Mouse (Mus musculus): ENCODE measurements around the gene Gys2. TPM values are rescaled to one million over a fixed set of nuclear protein-coding genes. Genes with fewer than 3 reads are reported as not detected.
"Not testable (repeated sequence)": the region's sequence is repeated elsewhere in the genome, so short reads cannot be mapped to it uniquely, and the experiment has no call there.

The Gys2 gene
- 0.11 TPM in 1 of 2 replicates, not detected in the other for polyA plus RNA-seq (2015; fragmentation: Nextera tagmentation; extraction: Ambion mirVana)

DNA sequence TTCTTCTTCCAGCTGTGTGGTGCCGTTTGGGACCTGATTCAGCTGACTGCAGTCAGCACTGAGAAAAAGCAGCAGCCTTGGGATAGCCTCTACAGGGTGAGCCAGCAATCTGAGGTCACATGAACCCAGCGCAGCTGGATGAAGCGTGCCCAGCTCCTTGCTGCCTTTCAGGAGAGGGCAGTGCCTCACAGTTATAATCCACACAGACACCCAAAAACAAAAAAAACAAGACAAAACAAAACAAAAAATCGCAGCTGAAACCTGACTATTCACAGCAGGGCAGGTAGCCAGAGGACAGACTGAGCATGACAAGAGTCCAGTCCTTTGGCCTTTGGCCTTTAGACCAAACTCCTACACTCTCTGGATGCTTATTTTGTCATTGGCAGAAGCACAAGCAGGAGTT is at the start of gene Gys2:
Gene Gys2 (minus strand): TSS at position 309 of the 403 bp plus-strand sequence.
- H3K4me1 ChIP-seq (ENCODE audit: control insufficient read depth, insufficient read depth, low read length) = no peaks in the 10 kb centered on the region
- no peaks in the 10 kb centered on the region for H3K27me3 ChIP-seq (ENCODE audit: control insufficient read depth, insufficient read depth, low read length)
- no peak within 1 kb of the TSS for H3K9ac ChIP-seq (ENCODE audit: low read length)
- no peaks in the 10 kb centered on the region for H3K36me3 ChIP-seq (ENCODE audit: control insufficient read depth, insufficient read depth)
- ATAC-seq (replicated peaks; ENCODE audit: extremely low read depth, insufficient read depth, low FRiP score) = no peak
- no peaks in the 10 kb centered on the region for H3K9me3 ChIP-seq (replicated peaks; ENCODE audit: control insufficient read depth, low read length)
- H3K4me3 ChIP-seq (ENCODE audit: low read length) = no peak within 1 kb of the TSS
- no peak within 1 kb of the TSS for H3K4me2 ChIP-seq (ENCODE audit: low read depth, low read length)
- 61% methylated on average over 4 of the region's 4 CpGs for WGBS
- no peak within 1 kb of the TSS for H3K27ac ChIP-seq (ENCODE audit: low read length)

DNA sequence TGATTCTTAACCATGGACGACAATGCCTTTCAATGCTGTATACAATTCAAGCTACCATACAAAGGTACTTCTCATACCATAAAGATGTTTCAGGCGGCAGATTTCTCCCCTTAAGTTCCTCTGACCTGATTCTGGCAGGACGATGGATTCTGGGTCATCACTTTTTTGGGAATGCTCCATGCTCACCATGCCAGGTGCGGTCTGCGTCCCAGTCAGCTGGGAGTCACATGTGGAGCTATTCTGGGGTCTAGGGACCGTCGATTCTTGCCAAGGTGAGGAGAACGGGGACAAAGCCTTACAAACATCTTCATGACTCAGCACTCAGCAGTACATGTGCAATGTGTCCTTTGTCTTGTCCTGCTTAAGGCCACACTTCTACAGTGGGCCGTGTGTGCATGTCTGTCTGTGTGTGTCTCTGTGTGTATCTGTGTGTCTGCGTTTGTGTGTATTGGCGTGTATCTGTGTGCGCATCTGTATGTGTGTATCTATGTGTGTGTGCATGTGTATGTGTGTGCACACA is 48.7 kb upstream of the Gys2 start:
- Histone ChIP-seq H3K27ac (ENCODE audit: low read length) (no peak overlapping the region), H3K27me3 (ENCODE audit: control insufficient read depth, insufficient read depth, low read length) (no peaks in the 10 kb centered on the region), H3K4me1 (ENCODE audit: control insufficient read depth, insufficient read depth, low read length) (no peaks in the 10 kb centered on the region), H3K4me2 (ENCODE audit: low read depth, low read length) (no peak overlapping the region), H3K36me3 (ENCODE audit: control insufficient read depth, insufficient read depth) (no peaks in the 10 kb centered on the region), H3K4me3 (ENCODE audit: low read length) (no peak overlapping the region), H3K9me3 (replicated peaks; ENCODE audit: control insufficient read depth, low read length) (no peaks in the 10 kb centered on the region), H3K9ac (ENCODE audit: low read length) (no peak overlapping the region)
- ATAC-seq (replicated peaks; ENCODE audit: extremely low read depth, insufficient read depth, low FRiP score) = no peak
- WGBS = 73% methylated on average over 12 of the region's 12 CpGs

DNA sequence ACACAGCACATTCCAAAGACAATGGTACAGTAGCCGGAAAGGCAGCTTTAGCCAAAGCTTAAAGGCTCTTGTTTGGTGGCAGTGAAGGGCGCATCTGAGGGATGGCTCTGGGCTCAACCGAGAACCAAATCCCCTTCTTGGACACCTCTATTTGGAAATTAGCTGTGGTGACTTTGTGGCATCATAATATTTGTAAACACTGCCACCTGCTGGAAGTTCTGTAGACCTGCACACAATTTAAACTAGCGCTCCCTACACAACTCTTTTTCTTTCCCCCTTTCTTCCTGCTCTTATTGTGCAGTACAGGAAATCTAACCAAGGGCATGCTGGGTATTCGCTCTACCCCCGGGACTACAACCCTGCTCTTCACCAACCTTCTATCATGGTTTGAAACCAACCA is 46.2 kb upstream of the Gys2 start:
- no peaks in the 10 kb centered on the region for H3K36me3 ChIP-seq (ENCODE audit: control insufficient read depth, insufficient read depth)
- no peak overlapping the region for H3K4me3 ChIP-seq (ENCODE audit: low read length)
- no peaks in the 10 kb centered on the region for H3K9me3 ChIP-seq (replicated peaks; ENCODE audit: control insufficient read depth, low read length)
- H3K27me3 ChIP-seq (ENCODE audit: control insufficient read depth, insufficient read depth, low read length) = no peaks in the 10 kb centered on the region
- no peak overlapping the region for H3K27ac ChIP-seq (ENCODE audit: low read length)
- ATAC-seq (replicated peaks; ENCODE audit: extremely low read depth, insufficient read depth, low FRiP score) = no peak
- 9% methylated on average over 6 of the region's 6 CpGs for WGBS
- no peak overlapping the region for H3K4me2 ChIP-seq (ENCODE audit: low read depth, low read length)
- no peak overlapping the region for H3K9ac ChIP-seq (ENCODE audit: low read length)
- H3K4me1 ChIP-seq (ENCODE audit: control insufficient read depth, insufficient read depth, low read length) = no peaks in the 10 kb centered on the region

DNA sequence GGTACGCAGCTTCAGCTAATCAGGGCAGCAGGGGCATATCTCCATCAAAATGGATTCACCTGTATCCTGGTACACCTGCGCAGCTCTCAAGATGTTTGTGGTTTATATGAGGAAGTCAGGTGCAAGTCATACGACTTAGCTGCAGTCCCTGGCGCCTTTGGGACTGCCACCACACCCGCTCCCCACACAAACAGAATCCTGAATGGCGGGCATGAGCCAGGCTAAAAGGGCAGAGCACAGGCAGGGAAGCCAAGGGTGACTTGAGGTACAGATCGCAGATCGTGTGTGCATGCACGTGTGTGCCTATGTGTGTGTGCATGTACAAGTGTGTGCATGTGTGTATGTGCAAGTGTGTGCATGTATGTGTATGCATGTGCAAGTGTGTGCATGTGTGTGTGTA is 42.5 kb upstream of the Gys2 start:
- H3K36me3 ChIP-seq (ENCODE audit: control insufficient read depth, insufficient read depth); H3K9ac ChIP-seq (ENCODE audit: low read length); H3K27me3 ChIP-seq (ENCODE audit: control insufficient read depth, insufficient read depth, low read length); H3K4me3 ChIP-seq (ENCODE audit: low read length); ATAC-seq (replicated peaks; ENCODE audit: extremely low read depth, insufficient read depth, low FRiP score); H3K4me2 ChIP-seq (ENCODE audit: low read depth, low read length); H3K27ac ChIP-seq (ENCODE audit: low read length); H3K9me3 ChIP-seq (replicated peaks; ENCODE audit: control insufficient read depth, low read length); H3K4me1 ChIP-seq (ENCODE audit: control insufficient read depth, insufficient read depth, low read length): not testable (repeated sequence)
- WGBS = 63% methylated on average over 8 of the region's 9 CpGs

DNA sequence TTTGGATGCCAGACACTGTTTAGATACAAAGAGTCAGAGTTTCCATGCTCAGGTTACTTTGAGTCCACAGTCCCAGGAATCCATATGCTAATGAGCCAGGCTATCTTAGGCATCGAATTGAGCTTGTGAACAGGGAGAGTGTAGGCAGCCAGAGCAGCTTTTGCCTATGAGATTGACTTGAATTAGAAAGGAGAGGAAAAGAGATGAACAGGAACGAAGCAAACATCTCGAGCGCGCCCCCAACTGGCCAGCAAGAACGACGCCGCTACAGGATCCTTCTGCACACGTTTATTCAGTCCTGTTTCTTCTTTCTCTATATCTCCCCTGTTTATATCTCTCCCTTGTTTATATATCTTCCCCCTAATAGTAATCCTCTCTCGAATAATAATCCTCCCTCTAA is 42.0 kb upstream of the Gys2 start:
- no peak overlapping the region for H3K27ac ChIP-seq (ENCODE audit: low read length)
- WGBS = 7% methylated on average over 10 of the region's 10 CpGs
- no peak overlapping the region for H3K4me2 ChIP-seq (ENCODE audit: low read depth, low read length)
- no peaks in the 10 kb centered on the region for H3K36me3 ChIP-seq (ENCODE audit: control insufficient read depth, insufficient read depth)
- H3K4me1 ChIP-seq (ENCODE audit: control insufficient read depth, insufficient read depth, low read length) = no peaks in the 10 kb centered on the region
- no peak for ATAC-seq (replicated peaks; ENCODE audit: extremely low read depth, insufficient read depth, low FRiP score)
- no peak overlapping the region for H3K4me3 ChIP-seq (ENCODE audit: low read length)
- no peaks in the 10 kb centered on the region for H3K27me3 ChIP-seq (ENCODE audit: control insufficient read depth, insufficient read depth, low read length)
- H3K9ac ChIP-seq (ENCODE audit: low read length) = no peak overlapping the region
- no peaks in the 10 kb centered on the region for H3K9me3 ChIP-seq (replicated peaks; ENCODE audit: control insufficient read depth, low read length)

DNA sequence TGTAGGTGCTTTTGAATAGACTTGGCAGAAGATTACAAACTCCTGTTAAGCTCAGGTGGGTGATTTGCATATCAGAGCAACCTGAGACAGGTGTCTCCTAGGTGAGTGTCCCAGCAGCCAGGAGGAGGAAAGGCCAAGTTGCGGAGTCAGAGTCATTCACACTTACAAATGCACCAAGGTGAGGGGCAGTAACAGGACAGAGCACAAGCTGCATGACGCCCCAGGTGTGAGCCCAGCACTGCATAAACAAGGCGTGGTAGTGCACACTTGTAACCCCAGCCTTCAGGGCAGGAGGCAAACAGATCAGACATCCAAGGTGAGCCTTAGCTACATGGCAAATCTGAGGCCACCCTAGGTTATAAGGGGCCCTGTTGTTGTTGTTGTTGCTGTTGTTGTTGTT is 40.0 kb upstream of the Gys2 start:
- Histone ChIP-seq H3K4me2 (ENCODE audit: low read depth, low read length) (no peak overlapping the region), H3K9ac (ENCODE audit: low read length) (no peak overlapping the region), H3K27ac (ENCODE audit: low read length) (no peak overlapping the region), H3K36me3 (ENCODE audit: control insufficient read depth, insufficient read depth) (no peaks in the 10 kb centered on the region), H3K4me1 (ENCODE audit: control insufficient read depth, insufficient read depth, low read length) (peaks cover 16% of the 10 kb centered on the region), H3K9me3 (replicated peaks; ENCODE audit: control insufficient read depth, low read length) (no peaks in the 10 kb centered on the region), H3K4me3 (ENCODE audit: low read length) (no peak overlapping the region), H3K27me3 (ENCODE audit: control insufficient read depth, insufficient read depth, low read length) (no peaks in the 10 kb centered on the region)
- 44% methylated on average over 3 of the region's 3 CpGs for WGBS
- no peak for ATAC-seq (replicated peaks; ENCODE audit: extremely low read depth, insufficient read depth, low FRiP score)

DNA sequence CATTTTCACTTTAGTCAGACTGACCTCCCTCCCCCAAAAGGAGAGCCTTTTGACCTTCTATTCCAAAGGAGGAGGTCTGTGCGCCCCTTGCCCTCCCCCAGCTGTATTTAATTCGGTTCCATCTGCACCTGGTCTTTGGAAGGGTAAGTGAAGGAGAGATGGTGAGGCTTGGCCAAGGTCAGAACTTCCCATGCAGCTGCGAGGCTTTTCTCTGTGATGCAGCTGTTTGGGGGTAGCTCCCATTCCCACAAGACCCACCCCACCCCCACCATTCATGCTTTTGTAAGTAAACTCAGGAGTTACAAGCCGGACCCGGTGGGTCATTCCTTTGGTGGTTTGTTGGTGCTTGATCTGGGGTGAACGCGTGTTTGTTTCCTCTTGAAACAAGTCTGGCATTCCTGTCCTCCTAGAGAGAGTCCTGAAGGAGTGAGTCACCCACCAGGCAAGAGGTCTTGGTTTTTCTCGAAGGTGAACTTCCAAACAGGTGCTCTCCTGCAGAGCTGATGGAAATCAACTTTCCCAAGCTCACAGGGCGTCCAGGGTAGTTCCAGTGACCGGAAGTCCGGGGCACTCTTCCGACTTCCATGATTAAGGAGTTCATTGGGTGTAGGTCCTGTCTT is 38.7 kb upstream of the Gys2 start:
- Histone ChIP-seq H3K4me3 (ENCODE audit: low read length) (no peak overlapping the region), H3K4me2 (ENCODE audit: low read depth, low read length) (no peak overlapping the region), H3K27me3 (ENCODE audit: control insufficient read depth, insufficient read depth, low read length) (no peaks in the 10 kb centered on the region), H3K9me3 (replicated peaks; ENCODE audit: control insufficient read depth, low read length) (no peaks in the 10 kb centered on the region), H3K27ac (ENCODE audit: low read length) (no peak overlapping the region), H3K4me1 (ENCODE audit: control insufficient read depth, insufficient read depth, low read length) (peaks cover 16% of the 10 kb centered on the region), H3K36me3 (ENCODE audit: control insufficient read depth, insufficient read depth) (no peaks in the 10 kb centered on the region), H3K9ac (ENCODE audit: low read length) (no peak overlapping the region)
- WGBS = 29% methylated on average over 12 of the region's 12 CpGs
- ATAC-seq (replicated peaks; ENCODE audit: extremely low read depth, insufficient read depth, low FRiP score) = no peak

DNA sequence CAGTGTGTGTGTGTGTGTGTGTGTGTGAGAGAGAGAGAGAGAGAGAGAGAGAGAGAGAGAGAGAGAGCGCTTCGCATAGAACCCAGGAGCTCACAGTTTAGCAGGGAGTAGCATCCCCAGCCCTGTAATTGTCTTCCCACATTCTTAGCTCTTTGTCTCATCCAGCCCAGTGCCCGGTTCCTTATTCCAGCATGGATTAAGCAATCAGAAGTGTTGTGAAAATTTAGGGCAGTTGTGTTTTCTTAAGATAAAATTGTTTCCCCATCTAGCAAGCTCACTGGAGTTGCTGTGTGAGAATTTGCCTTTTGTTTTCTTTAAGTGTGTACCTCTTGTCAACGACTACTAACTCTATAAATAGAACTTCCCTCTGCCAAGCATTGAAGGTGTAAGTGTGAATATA is 35.8 kb upstream of the Gys2 start:
- Histone ChIP-seq H3K4me2 (ENCODE audit: low read depth, low read length) (peak overlapping the region; percentile 81; the same call in 1 of the 2 replicates), H3K4me1 (ENCODE audit: control insufficient read depth, insufficient read depth, low read length) (peaks cover 23% of the 10 kb centered on the region), H3K27ac (ENCODE audit: low read length) (peak overlapping the region; percentile 97), H3K9me3 (replicated peaks; ENCODE audit: control insufficient read depth, low read length) (no peaks in the 10 kb centered on the region), H3K36me3 (ENCODE audit: control insufficient read depth, insufficient read depth) (peaks cover 6% of the 10 kb centered on the region; the same call in 1 of the 2 replicates), H3K27me3 (ENCODE audit: control insufficient read depth, insufficient read depth, low read length) (no peaks in the 10 kb centered on the region), H3K4me3 (ENCODE audit: low read length) (no peak overlapping the region), H3K9ac (ENCODE audit: low read length) (no peak overlapping the region; the same call in 1 of the 2 replicates)
- ATAC-seq (replicated peaks; ENCODE audit: extremely low read depth, insufficient read depth, low FRiP score) = no peak
- WGBS = 26% methylated on average over 4 of the region's 4 CpGs

DNA sequence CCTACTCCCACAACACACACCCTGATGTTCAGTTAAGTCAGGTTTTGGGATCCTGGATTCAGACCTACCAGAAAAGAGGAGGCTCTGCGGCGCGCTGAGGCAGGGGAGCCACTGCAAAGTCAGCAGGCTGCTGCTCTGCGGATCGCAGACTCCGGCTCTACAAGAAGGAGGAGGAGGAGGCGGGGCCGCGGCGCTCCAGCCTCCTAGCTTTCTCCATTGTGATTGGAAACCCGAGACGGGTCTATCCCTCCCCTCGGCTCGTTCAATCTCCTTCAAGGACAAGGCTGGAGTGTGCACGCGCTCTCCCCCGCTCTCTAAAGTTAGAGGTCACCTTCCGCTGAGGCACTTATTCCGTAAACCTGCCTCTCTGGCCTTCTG is 34.9 kb upstream of the Gys2 start, which contains the start of gene Ldhb:
Gene Ldhb (minus strand): TSS at position 173 of the 378 bp plus-strand sequence.
- peak within 1 kb of the TSS; percentile 92 for H3K9ac ChIP-seq (ENCODE audit: low read length)
- no peaks in the 10 kb centered on the region for H3K27me3 ChIP-seq (ENCODE audit: control insufficient read depth, insufficient read depth, low read length)
- peak; percentile 98 for ATAC-seq (replicated peaks; ENCODE audit: extremely low read depth, insufficient read depth, low FRiP score)
- H3K4me1 ChIP-seq (ENCODE audit: control insufficient read depth, insufficient read depth, low read length) = peaks cover 23% of the 10 kb centered on the region
- peak within 1 kb of the TSS; percentile 97 for H3K27ac ChIP-seq (ENCODE audit: low read length)
- WGBS = 0% methylated on average over 19 of the region's 19 CpGs
- H3K4me2 ChIP-seq (ENCODE audit: low read depth, low read length) = peak within 1 kb of the TSS; percentile 81
- no peaks in the 10 kb centered on the region for H3K9me3 ChIP-seq (replicated peaks; ENCODE audit: control insufficient read depth, low read length)
- peak within 1 kb of the TSS; percentile 86 for H3K4me3 ChIP-seq (ENCODE audit: low read length)
- peaks cover 11% of the 10 kb centered on the region; the same call in 1 of the 2 replicates for H3K36me3 ChIP-seq (ENCODE audit: control insufficient read depth, insufficient read depth)

Data from heart, embryonic 16.5 days (tissue).